Mouse (Mus musculus) MEL (cell line): ENCODE measurements around the gene 5730596B20Rik.

Experiments
- CHD2 ChIP-seq: IDR thresholded peaks from 2 replicates; pipeline ENCODE4 v1.6.1; 2011; ENCODE audit warnings: low read length, improper control_type of control experiment
- CTCF ChIP-seq, 3 experiments: IDR thresholded peaks in 2 of 3; conservative IDR thresholded peaks in 1 of 3; 2 replicates each; pipeline ENCODE4 v1.5.1; 2011 to 2012; ENCODE audit warnings: low read length in 3 of 3, low read depth in 2 of 3, mild to moderate bottlenecking in 2 of 3, improper control_type of control experiment in 1 of 3, inconsistent platforms in 1 of 3, mixed read lengths in 1 of 3, moderate library complexity in 1 of 3; ENCODE audit not compliant: control insufficient read depth in 1 of 3, insufficient read depth in 1 of 3, poor library complexity in 1 of 3, severe bottlenecking in 1 of 3
- MAZ ChIP-seq: IDR thresholded peaks from 2 replicates; pipeline ENCODE4 v1.6.1; 2012; ENCODE audit warnings: low read depth, mild to moderate bottlenecking, inconsistent platforms, low read length, improper control_type of control experiment
- TCF12 ChIP-seq: IDR thresholded peaks from 2 replicates; pipeline ENCODE4 v1.6.1; 2014; ENCODE audit warnings: low read depth, mild to moderate bottlenecking, inconsistent platforms, low read length, improper control_type of control experiment, moderate library complexity
- USF1 ChIP-seq: IDR thresholded peaks from 2 replicates; pipeline ENCODE4 v1.6.1; 2014; ENCODE audit warnings: low read depth, mild to moderate bottlenecking, inconsistent platforms, low read length, improper control_type of control experiment, moderate library complexity

DNA sequence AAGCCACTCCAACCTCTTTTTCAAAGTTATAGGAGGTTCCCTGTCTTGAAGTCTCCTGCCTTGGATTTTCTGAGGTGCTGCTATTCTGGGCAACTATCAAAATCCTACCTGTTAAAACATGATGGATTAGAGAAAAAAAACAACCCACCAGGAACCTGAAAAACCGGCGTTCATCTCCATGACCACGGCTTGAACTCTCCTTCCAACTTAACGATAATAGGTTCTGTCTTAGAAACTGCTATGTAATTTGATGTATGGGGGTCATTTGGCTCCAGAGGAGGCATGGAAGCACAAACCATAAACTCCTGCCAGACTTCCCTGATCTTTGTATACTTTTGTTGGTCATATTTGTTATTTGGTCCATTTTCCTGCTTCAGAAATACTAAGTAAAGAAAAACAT is 3.6 kb upstream of the 5730596B20Rik start:
- TF ChIP-seq USF1: no peak
- TF ChIP-seq TCF12: no peak
- TF ChIP-seq MAZ: no peak
- TF ChIP-seq CTCF (IDR thresholded peaks at IDR 0.05 in 2 of 3, conservative IDR thresholded peaks at IDR 0.05 in 1 of 3; ENCODE audit: control insufficient read depth in 1 of 3, insufficient read depth in 1 of 3, low read depth in 2 of 3, low read length in 3 of 3, poor library complexity in 1 of 3, severe bottlenecking in 1 of 3): no peak
- TF ChIP-seq CHD2: no peak
